In the genomic region with DNA sequence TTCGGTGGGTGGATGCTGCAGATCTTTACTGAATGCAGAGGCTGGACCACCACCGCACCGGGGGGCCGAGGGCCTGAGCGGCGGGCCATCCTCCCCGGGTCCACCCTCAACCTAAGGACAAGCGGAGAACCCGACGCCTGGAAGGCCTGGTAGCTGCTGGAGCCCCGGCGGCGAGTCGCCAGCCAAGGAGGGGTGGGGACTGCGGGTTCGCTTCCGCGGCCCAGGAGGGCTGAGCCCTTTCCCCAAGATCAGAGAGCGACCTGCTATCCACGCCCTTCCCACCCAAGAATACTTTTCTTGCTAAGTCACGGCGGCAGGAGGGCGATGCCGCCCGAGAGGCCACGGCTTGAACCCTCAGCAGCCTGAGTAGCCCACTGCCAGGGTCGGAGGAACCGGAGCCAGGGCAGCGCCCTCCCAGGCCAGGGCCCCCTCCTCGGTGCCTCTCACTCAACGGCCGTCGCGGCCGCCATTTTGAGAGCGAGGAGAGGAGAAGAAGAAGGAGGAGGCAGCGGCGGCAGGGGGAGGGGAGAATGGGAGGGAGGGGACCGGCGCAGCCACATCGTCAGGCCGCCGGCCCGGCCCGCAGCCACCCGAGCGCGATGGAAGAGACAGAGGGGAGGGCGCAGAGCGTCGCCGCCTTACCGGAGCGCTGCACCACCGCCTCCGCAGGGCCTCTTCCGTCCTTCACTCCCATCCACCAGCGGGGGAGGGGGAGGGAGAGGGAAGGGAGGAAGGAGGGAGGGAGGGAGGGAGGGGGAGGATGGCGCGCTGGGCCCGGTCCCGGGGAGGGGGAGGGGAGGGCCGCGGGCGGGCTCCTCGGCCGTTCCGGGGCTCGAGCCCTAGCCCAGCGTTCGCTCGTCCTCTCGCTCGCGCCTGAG, we compare ENCODE assay signal across 8 mouse cellular contexts. TPM values are rescaled to one million over a fixed set of nuclear protein-coding genes. Genes with fewer than 3 reads are reported as not detected.
DNase-seq lines count a peak whose midpoint lies in the region; ATAC-seq and TF ChIP-seq lines count a peak whose summit lies in the region.

No protein-coding gene starts in this region.

- peak overlapping the region; percentile 56 for H3K4me2 ChIP-seq in forebrain, postnatal 0 days (ENCODE audit: low read depth)
- H3K4me2 ChIP-seq in lung, embryonic 16.5 days (ENCODE audit: low read depth, low read length): peak overlapping the region; percentile 83

- peaks cover 29% of the 10 kb centered on the region for H3K4me1 ChIP-seq in G1E (ENCODE audit: insufficient read depth, low read depth, low read length)
- peaks cover 8% of the 10 kb centered on the region for H3K4me1 ChIP-seq in forebrain, postnatal 0 days (ENCODE audit: insufficient read depth)
- H3K4me1 ChIP-seq in lung, embryonic 16.5 days (replicated peaks; ENCODE audit: control insufficient read depth, insufficient read depth, low read length): peaks cover 11% of the 10 kb centered on the region

- peak; percentile 77 for DNase-seq in G1E (ENCODE audit: low spot score)
- peak; percentile 82 for DNase-seq in cerebellum, adult 18-20 months
- peak; percentile 91 for DNase-seq in forebrain, postnatal 0 days
- peak; percentile 51 for DNase-seq in layer of hippocampus, adult 9-10 months (ENCODE audit: low spot score)
- DNase-seq in ovary, postnatal 10 days (ENCODE audit: low spot score): peak; percentile 68
- peak; percentile 77 to 85 for DNase-seq in thymus, postnatal 10 days (ENCODE audit: low spot score in 2 of 2)

- no peaks in the 10 kb centered on the region for H3K9me3 ChIP-seq in G1E (replicated peaks)
- no peaks in the 10 kb centered on the region for H3K9me3 ChIP-seq in forebrain, postnatal 0 days (ENCODE audit: low read length)
- no peaks in the 10 kb centered on the region for H3K9me3 ChIP-seq in lung, embryonic 16.5 days (ENCODE audit: control insufficient read depth, low read length)

- WGBS in forebrain, postnatal 0 days: 1% methylated on average over 51 of the region's 75 CpGs
- 0% methylated on average over 55 of the region's 75 CpGs for WGBS in lung, embryonic 16.5 days

- H3K27me3 ChIP-seq in G1E (ENCODE audit: insufficient read depth, low read length): no peaks in the 10 kb centered on the region
- no peaks in the 10 kb centered on the region for H3K27me3 ChIP-seq in forebrain, postnatal 0 days (ENCODE audit: insufficient read depth, low read length)
- H3K27me3 ChIP-seq in lung, embryonic 16.5 days (ENCODE audit: control insufficient read depth, insufficient read depth, low read depth, low read length): no peaks in the 10 kb centered on the region

- peak overlapping the region; percentile 97 for H3K9ac ChIP-seq in forebrain, postnatal 0 days
- H3K9ac ChIP-seq in lung, embryonic 16.5 days (ENCODE audit: low read length): peak overlapping the region; percentile 98

- H3K27ac ChIP-seq in forebrain, postnatal 0 days (ENCODE audit: low read depth, low read length): peak overlapping the region; percentile 99
- H3K27ac ChIP-seq in lung, embryonic 16.5 days (ENCODE audit: low read length): peak overlapping the region; percentile 99

- TF ChIP-seq CTCF in G1E (IDR thresholded peaks at IDR 0.05; ENCODE audit: low read depth, low read length): no peak
- TF ChIP-seq CTCF in forebrain, postnatal 0 days (IDR thresholded peaks at IDR 0.05; ENCODE audit: low read depth): no peak

- H3K4me3 ChIP-seq in G1E (ENCODE audit: low read depth, low read length): peak overlapping the region; percentile 92
- H3K4me3 ChIP-seq in forebrain, postnatal 0 days (ENCODE audit: low read depth, low read length): peak overlapping the region; percentile 100
- peak overlapping the region; percentile 98 for H3K4me3 ChIP-seq in lung, embryonic 16.5 days (ENCODE audit: low read length)

- peak; percentile 50; the same call in 1 of the 2 replicates for ATAC-seq in G1E (ENCODE audit: extremely low read depth, insufficient number of reproducible peaks, low FRiP score, poor library complexity, severe bottlenecking)
- ATAC-seq in forebrain, postnatal 0 days: peak; percentile 84
- ATAC-seq in hematopoietic stem cell, adult 5-6 weeks (replicated peaks in 1 of 2; ENCODE audit: insufficient read depth in 1 of 2, low FRiP score in 2 of 2, low TSS enrichment in 1 of 2, low read depth in 1 of 2, poor library complexity in 2 of 2, severe bottlenecking in 2 of 2): peak; percentile 67 to 70
- peak; percentile 88 for ATAC-seq in lung, embryonic 16.5 days (ENCODE audit: low read depth)

- peaks cover 3% of the 10 kb centered on the region for H3K36me3 ChIP-seq in G1E (replicated peaks)
- H3K36me3 ChIP-seq in forebrain, postnatal 0 days (ENCODE audit: insufficient read depth): no peaks in the 10 kb centered on the region
- no peaks in the 10 kb centered on the region for H3K36me3 ChIP-seq in lung, embryonic 16.5 days (ENCODE audit: control insufficient read depth, insufficient read depth, low read length)

RNA-seq across cellular contexts. Expression of a gene that starts 0.9 kb away (rescaled TPM):
- total RNA-seq in G1E (2014; fragmentation: Nextera tagmentation): 96.1 and 115 TPM in 2 replicates
- total RNA-seq in G1E (2017): 80.9 and 91.5 TPM in 2 replicates
- 10.0 and 12.4 TPM in 2 replicates for polyA plus RNA-seq in G1E (2012)
- total RNA-seq in forebrain, postnatal 0 days (2014; rRNA removed): 200 and 248 TPM in 2 replicates
- 57.4 and 64.1 TPM in 2 replicates for polyA plus RNA-seq in forebrain, postnatal 0 days (2015; fragmentation: Nextera tagmentation; extraction: Ambion mirVana)
- total RNA-seq in hematopoietic stem cell, adult 5-6 weeks (2017): 89.2 and 102 TPM in 2 replicates
- polyA plus RNA-seq in lung, embryonic 16.5 days (2015; fragmentation: Nextera tagmentation; extraction: Ambion mirVana): 40.7 and 44.9 TPM in 2 replicates

RNA-seq across cellular contexts. Expression of a gene that starts 47.0 kb away (rescaled TPM):
- total RNA-seq in G1E (2014; fragmentation: Nextera tagmentation): 29.4 and 38.7 TPM in 2 replicates
- 32.6 and 36.1 TPM in 2 replicates for total RNA-seq in G1E (2017)
- 16.6 and 22.9 TPM in 2 replicates for polyA plus RNA-seq in G1E (2012)
- 18.7 and 19.9 TPM in 2 replicates for total RNA-seq in forebrain, postnatal 0 days (2014; rRNA removed)
- 17.5 and 22.0 TPM in 2 replicates for polyA plus RNA-seq in forebrain, postnatal 0 days (2015; fragmentation: Nextera tagmentation; extraction: Ambion mirVana)
- 40.6 and 50.9 TPM in 2 replicates for total RNA-seq in hematopoietic stem cell, adult 5-6 weeks (2017)
- 44.3 and 47.5 TPM in 2 replicates for polyA plus RNA-seq in lung, embryonic 16.5 days (2015; fragmentation: Nextera tagmentation; extraction: Ambion mirVana)

Comparison
In these comparisons a context has a peak if more than half of its experiments do, and no peak if none do; other contexts are left out.
1. Peak in every context shown above with its lines: DNase-seq, ATAC-seq, H3K4me3 ChIP-seq and H3K27ac ChIP-seq.